Mouse (Mus musculus): ENCODE measurements at regions not wholly inside any gene's neighbourhood (a gene's known extent, or its start where the extent isn't known, plus 50 kb on each side); places are given as distances from the start of the nearest gene placed in this dataset.

DNA sequence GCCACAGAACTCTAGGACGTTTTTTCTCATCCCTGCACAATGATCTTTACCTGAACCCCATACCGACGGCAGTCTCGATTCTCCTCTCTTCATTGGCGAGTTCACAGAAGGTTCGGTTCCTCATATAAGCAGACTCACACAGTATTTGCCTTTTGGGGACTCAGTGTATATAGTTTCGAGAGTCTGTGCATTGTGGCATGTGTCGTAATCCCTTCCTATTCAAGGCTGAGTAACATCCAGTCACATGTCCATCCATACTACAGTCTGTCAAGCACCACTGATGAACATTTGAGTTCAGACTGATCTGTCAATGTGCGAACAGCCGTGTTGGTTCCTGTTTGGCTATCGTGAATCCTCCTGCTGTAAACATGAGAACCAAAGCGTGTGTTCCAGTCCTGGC is 156.6 kb downstream of the Tgfb2 start:
- Histone ChIP-seq H3K27ac (ENCODE audit: insufficient read depth, low read depth, low read length) (no peak overlapping the region), H3K4me1 (ENCODE audit: control insufficient read depth, insufficient read depth, low read length) (no peaks in the 10 kb centered on the region), H3K4me3 (ENCODE audit: insufficient read depth, low read length) (no peak overlapping the region)
- TF ChIP-seq POLR2A (IDR thresholded peaks at IDR 0.05; ENCODE audit: borderline replicate concordance, low read depth, low read length) = no peak
- no peak for TF ChIP-seq CTCF (IDR thresholded peaks at IDR 0.05; ENCODE audit: low read depth, low read length)

DNA sequence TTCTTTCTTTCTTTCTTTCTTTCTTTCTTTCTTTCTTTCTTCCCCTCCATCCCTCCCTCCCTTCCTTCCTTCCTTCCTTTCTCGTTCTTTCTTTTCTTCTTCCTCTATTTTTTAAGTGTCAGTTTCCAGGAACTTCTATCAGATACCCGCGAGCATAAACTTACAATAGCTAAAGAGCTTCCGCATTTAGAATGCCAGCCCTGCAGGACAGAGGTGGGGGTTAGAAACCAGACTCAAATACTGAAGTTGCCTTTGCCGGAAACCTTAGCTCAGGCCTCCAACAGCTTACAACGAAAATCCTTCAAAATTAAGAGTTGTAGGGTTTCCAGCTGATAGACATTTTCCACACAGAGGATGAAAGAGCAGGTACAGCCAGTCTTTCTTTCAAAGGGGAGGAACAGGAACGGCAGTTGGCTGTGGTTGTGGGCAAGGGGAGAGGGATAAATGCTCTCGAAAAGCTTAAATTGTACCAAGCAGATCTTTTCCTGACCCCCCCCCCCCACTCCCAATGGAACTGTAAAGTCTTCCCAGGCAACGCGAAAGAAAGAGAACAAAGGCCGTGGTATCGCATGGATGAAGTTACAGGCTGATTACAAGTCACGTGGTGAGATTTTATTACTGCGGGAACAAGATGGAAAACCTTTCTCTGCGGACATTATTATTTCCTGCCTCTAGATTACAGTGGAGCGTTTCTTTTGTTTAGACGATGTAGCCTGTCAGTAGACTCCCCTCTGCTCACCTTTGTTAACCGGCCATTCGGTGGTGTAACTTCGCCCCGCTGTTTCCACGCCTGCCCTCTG is 159.2 kb downstream of the Tgfb2 start:
- no peak overlapping the region for H3K27ac ChIP-seq (ENCODE audit: insufficient read depth, low read depth, low read length)
- H3K4me1 ChIP-seq (ENCODE audit: control insufficient read depth, insufficient read depth, low read length) = no peaks in the 10 kb centered on the region
- TF ChIP-seq CTCF (IDR thresholded peaks at IDR 0.05; ENCODE audit: low read depth, low read length) (no peak), POLR2A (IDR thresholded peaks at IDR 0.05; ENCODE audit: borderline replicate concordance, low read depth, low read length) (no peak)
- H3K4me3 ChIP-seq (ENCODE audit: insufficient read depth, low read length) = no peak overlapping the region

DNA sequence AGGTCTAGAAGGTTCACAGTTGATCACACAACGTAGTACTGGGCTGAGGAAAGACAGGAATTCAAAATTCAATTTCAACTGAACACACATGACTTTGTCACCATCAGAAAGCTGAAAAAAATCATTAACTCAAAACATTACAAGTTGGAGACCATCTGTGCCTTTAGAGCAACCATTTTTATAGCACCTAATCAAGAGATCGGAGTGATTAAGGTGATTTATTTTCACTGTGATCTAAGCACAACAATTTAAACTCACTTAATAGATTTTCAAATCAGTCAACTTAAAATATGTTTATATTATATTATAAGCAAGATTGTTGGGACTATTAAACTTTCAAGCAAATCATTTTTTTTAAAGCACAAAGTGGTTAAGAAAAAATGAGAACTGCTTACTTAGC is 165.7 kb downstream of the Tgfb2 start:
- Histone ChIP-seq H3K27ac (ENCODE audit: insufficient read depth, low read depth, low read length) (no peak overlapping the region), H3K4me1 (ENCODE audit: control insufficient read depth, insufficient read depth, low read length) (no peaks in the 10 kb centered on the region), H3K4me3 (ENCODE audit: insufficient read depth, low read length) (no peak overlapping the region)
- TF ChIP-seq CTCF (IDR thresholded peaks at IDR 0.05; ENCODE audit: low read depth, low read length) (no peak), POLR2A (IDR thresholded peaks at IDR 0.05; ENCODE audit: borderline replicate concordance, low read depth, low read length) (no peak)

DNA sequence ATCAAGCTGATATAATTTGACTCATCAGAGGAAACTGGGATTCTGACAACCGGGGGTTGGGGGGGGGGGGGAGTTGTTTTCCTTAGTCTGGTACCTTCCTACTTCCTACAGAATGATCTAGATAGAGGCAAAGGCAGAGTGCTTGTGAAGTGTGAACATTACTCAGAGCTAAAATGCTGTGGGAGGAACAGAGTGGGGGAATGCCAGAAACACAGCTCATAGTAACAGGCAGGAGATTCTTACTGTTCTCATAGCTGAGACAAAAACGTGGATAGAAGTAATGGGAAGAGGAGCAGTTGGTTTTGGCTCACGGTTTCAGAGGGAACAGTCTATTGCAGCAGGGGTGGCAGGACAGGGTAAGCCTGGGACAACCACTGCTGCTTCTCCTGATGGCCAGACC is 167.6 kb downstream of the Tgfb2 start:
- H3K4me3 ChIP-seq (ENCODE audit: insufficient read depth, low read length) = no peak overlapping the region
- no peaks in the 10 kb centered on the region for H3K4me1 ChIP-seq (ENCODE audit: control insufficient read depth, insufficient read depth, low read length)
- H3K27ac ChIP-seq (ENCODE audit: insufficient read depth, low read depth, low read length) = no peak overlapping the region
- TF ChIP-seq POLR2A (IDR thresholded peaks at IDR 0.05; ENCODE audit: borderline replicate concordance, low read depth, low read length) (no peak), CTCF (IDR thresholded peaks at IDR 0.05; ENCODE audit: low read depth, low read length) (no peak)

DNA sequence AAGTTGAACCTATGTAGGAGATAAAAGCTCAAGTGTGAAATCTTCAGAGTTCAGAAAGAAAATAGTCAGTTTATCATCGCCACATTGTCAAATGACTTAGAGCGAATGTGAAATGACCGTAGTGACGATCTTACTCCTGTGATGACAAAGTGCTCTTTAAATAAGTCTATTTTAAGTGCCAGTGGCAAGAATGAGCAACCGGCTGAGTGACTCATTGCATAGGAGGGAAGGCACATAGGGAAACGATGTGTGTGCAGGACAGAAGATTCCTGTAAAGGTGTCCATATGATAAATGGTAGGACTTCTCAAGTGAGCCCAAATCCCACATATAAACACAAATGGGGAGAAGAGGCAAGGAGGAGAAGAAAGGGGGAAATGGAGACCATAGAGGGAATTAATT is 189.8 kb downstream of the Tgfb2 start:
- Histone ChIP-seq H3K4me1 (ENCODE audit: control insufficient read depth, insufficient read depth, low read length) (no peaks in the 10 kb centered on the region), H3K4me3 (ENCODE audit: insufficient read depth, low read length) (no peak overlapping the region), H3K27ac (ENCODE audit: insufficient read depth, low read depth, low read length) (no peak overlapping the region)
- TF ChIP-seq POLR2A (IDR thresholded peaks at IDR 0.05; ENCODE audit: borderline replicate concordance, low read depth, low read length) = no peak
- no peak for TF ChIP-seq CTCF (IDR thresholded peaks at IDR 0.05; ENCODE audit: low read depth, low read length)

DNA sequence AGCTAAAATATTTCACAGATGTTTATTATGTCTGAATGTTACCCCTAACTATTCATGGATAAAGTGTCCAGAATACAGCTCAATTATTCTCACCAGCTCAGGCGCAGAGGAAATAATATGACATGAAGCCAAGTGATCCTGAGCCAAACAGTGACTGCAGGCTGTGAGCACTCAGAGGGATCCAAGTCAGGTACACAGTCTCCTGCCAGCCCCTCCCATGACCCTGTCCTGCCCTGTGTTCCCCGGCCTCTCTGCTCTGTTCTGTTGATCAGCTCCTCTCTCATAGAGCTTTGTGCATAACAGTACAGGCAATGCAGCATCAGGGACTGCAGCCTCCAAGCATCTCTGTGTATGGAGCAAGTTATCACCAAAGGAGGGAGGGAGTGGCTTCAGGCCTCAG is 190.7 kb downstream of the Tgfb2 start:
- no peak overlapping the region for H3K27ac ChIP-seq (ENCODE audit: insufficient read depth, low read depth, low read length)
- TF ChIP-seq CTCF (IDR thresholded peaks at IDR 0.05; ENCODE audit: low read depth, low read length) = no peak
- TF ChIP-seq POLR2A (IDR thresholded peaks at IDR 0.05; ENCODE audit: borderline replicate concordance, low read depth, low read length) = no peak
- H3K4me3 ChIP-seq (ENCODE audit: insufficient read depth, low read length) = no peak overlapping the region
- no peaks in the 10 kb centered on the region for H3K4me1 ChIP-seq (ENCODE audit: control insufficient read depth, insufficient read depth, low read length)

DNA sequence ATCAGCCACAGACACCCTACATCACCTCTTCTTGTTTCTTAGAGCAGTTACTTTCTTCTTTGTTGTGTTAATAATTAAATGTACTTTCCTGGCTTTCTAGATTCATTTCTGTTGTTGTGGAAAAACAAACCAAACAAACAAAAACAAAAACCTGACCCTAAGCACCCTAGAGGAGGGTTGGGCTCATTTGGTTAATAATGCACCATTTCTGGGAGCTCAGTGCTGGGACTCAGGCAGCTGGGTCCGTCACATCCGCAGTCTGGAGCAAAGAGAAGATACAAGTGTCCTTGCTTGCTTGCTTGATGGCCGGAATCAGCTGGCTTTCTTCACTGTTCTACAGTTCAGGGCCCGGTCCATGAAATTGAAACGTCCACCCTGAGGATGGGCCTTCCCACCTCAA is 191.9 kb downstream of the Tgfb2 start:
- no peak overlapping the region for H3K27ac ChIP-seq (ENCODE audit: insufficient read depth, low read depth, low read length)
- H3K4me3 ChIP-seq (ENCODE audit: insufficient read depth, low read length) = no peak overlapping the region
- TF ChIP-seq POLR2A (IDR thresholded peaks at IDR 0.05; ENCODE audit: borderline replicate concordance, low read depth, low read length) (no peak), CTCF (IDR thresholded peaks at IDR 0.05; ENCODE audit: low read depth, low read length) (no peak)
- H3K4me1 ChIP-seq (ENCODE audit: control insufficient read depth, insufficient read depth, low read length) = no peaks in the 10 kb centered on the region

DNA sequence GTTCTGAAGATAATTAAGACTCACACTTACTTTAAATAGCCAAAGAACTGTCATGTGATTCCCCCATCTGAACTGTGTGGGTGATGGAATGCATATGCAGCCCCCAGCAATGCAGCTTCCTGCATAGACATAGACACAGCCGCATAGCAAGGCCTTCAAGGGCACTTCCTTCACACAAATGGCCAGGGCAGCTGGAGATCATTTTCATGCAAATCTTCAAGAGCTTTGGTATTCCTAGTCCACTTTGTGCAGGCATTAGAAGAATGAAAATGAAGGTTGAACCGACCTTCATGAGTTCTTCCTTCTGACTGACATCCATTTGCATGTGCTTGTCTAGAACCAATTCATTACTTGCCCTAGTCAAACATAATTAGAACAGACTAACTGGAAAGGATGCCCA is 195.3 kb downstream of the Tgfb2 start:
- TF ChIP-seq POLR2A (IDR thresholded peaks at IDR 0.05; ENCODE audit: borderline replicate concordance, low read depth, low read length) (no peak), CTCF (IDR thresholded peaks at IDR 0.05; ENCODE audit: low read depth, low read length) (no peak)
- H3K27ac ChIP-seq (ENCODE audit: insufficient read depth, low read depth, low read length) = no peak overlapping the region
- no peaks in the 10 kb centered on the region for H3K4me1 ChIP-seq (ENCODE audit: control insufficient read depth, insufficient read depth, low read length)
- no peak overlapping the region for H3K4me3 ChIP-seq (ENCODE audit: insufficient read depth, low read length)

DNA sequence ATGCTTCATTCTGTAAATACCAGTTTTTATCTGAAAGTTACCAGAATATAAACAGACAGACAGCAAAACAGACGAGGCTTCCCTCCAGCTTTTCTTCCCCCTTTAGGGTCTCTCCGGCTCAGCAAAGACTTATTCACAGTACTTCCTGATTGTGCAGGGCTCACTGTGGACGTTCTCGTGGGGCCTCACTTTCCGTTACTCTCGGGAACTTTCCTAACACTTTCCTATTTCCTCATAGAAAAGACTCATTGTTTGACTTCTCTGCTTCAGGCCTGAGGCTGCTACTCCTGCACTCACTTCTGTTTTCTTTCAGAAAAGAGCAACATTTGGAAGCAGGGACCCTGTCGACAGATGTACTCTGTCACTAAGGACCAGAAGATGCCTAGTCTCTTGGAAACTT is 197.4 kb downstream of the Tgfb2 start:
- no peak overlapping the region for H3K27ac ChIP-seq (ENCODE audit: insufficient read depth, low read depth, low read length)
- no peak overlapping the region for H3K4me3 ChIP-seq (ENCODE audit: insufficient read depth, low read length)
- no peaks in the 10 kb centered on the region for H3K4me1 ChIP-seq (ENCODE audit: control insufficient read depth, insufficient read depth, low read length)
- no peak for TF ChIP-seq CTCF (IDR thresholded peaks at IDR 0.05; ENCODE audit: low read depth, low read length)
- no peak for TF ChIP-seq POLR2A (IDR thresholded peaks at IDR 0.05; ENCODE audit: borderline replicate concordance, low read depth, low read length)

DNA sequence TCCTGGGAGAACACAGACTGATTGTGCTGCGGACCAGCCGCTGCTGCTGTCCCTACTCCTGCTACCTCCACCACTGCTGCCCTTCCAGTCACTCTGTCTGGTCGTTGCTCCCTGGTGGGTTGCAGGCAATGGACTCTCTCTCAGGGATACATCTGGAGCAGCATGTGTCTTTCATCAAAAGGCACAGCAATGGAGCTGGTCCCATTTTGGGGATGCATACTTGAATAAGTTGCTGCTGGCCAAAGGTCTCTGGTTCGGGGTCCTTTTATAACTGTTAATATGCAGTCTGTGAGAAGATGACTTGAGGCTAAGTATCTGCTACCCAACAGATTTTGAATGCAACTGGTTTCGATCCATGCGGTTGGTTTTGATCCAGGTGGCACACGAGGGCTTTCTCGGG is 197.8 kb downstream of the Tgfb2 start:
- TF ChIP-seq POLR2A (IDR thresholded peaks at IDR 0.05; ENCODE audit: borderline replicate concordance, low read depth, low read length) = no peak
- no peak for TF ChIP-seq CTCF (IDR thresholded peaks at IDR 0.05; ENCODE audit: low read depth, low read length)
- H3K4me3 ChIP-seq (ENCODE audit: insufficient read depth, low read length) = no peak overlapping the region
- H3K4me1 ChIP-seq (ENCODE audit: control insufficient read depth, insufficient read depth, low read length) = no peaks in the 10 kb centered on the region
- no peak overlapping the region for H3K27ac ChIP-seq (ENCODE audit: insufficient read depth, low read depth, low read length)
